Mouse (Mus musculus) forebrain, embryonic 14.5 days (tissue): ENCODE measurements at regions not wholly inside any gene's neighbourhood (a gene's known extent, or its start where the extent isn't known, plus 50 kb on each side); places are given as distances from the start of the nearest gene placed in this dataset.
A peak's percentile ranks its signal among the peaks of the same experiment; 100 is the strongest.

Experiments used
- ATAC-seq: fragments of 200-750 bp; cut with Nextera tagmentation; 2 replicates; pipeline ENCODE4 v1.8.0; 2017; ENCODE audit warnings: mild to moderate bottlenecking, moderate library complexity
- DNase-seq: peaks from one replicate; pipeline ENCODE4 v3.0.0-alpha.2; 2015; ENCODE audit warnings: low spot score
- H3K27ac ChIP-seq: fragments of 300-500 bp; sonication (generic); 2 replicates; pipeline ENCODE4 v1.5.1; 2014; ENCODE audit warnings: low read depth, mild to moderate bottlenecking, control low read depth, low read length, moderate library complexity
- H3K27me3 ChIP-seq: fragments of 300-500 bp; sonication (generic); replicated peaks from 2 replicates; pipeline ENCODE4 v1.6.1; 2014; ENCODE audit warnings: low read length, control low read depth, mixed read lengths; ENCODE audit not compliant: control insufficient read depth, insufficient read depth
- H3K36me3 ChIP-seq: fragments of 300-500 bp; sonication (generic); 2 replicates; pipeline ENCODE4 v1.6.1; 2014; ENCODE audit warnings: low read length, control low read depth; ENCODE audit not compliant: control insufficient read depth, insufficient read depth
- H3K4me1 ChIP-seq: fragments of 300-500 bp; sonication (generic); 2 replicates; pipeline ENCODE4 v1.6.1; 2014; ENCODE audit warnings: antibody characterized with exemption, low read length, control low read depth; ENCODE audit not compliant: control insufficient read depth, insufficient read depth
- H3K4me2 ChIP-seq: fragments of 300-500 bp; sonication (generic); 2 replicates; pipeline ENCODE4 v1.6.1; 2014; ENCODE audit warnings: mild to moderate bottlenecking, control low read depth, low read length
- H3K4me3 ChIP-seq: fragments of 300-500 bp; sonication (generic); 2 replicates; pipeline ENCODE4 v1.5.1; 2014; ENCODE audit warnings: low read depth, low read length, control low read depth
- H3K9ac ChIP-seq: fragments of 300-500 bp; sonication (generic); 2 replicates; pipeline ENCODE4 v1.6.1; 2014; ENCODE audit warnings: mild to moderate bottlenecking, low read length, control low read depth, moderate library complexity
- H3K9me3 ChIP-seq: fragments of 300-500 bp; sonication (generic); replicated peaks from 2 replicates; pipeline ENCODE4 v1.6.1; 2016; ENCODE audit warnings: low read length, control low read depth, mixed read lengths; ENCODE audit not compliant: control insufficient read depth
- WGBS: fragments of 180-500 bp; shearing (Covaris S2); extraction: QIAGEN DNeasy Blood & Tissue Kit; methylation state at CpG from one replicate; pipeline ENCODE4 v1.1.7; 2014; 5-methylcytosine and 5-hydroxymethylcytosine counted together

DNA sequence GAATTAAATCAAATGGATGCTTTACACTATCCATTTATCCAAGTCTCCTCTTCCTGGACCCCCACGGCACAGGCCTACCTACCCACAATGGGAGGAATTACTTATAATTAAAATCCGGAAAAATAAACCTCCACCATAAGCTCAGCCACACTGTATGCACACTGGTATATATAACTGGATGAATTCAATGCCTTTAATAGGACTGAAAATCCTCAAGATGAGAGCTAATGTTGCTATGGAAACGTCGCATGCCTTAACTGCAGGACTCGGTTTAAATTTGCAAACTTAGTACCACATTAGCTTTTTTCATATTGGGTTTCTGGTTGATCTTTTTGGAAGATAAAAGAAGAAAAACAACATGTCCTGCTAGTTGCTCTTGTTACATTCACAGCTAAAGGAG, 75.3 kb upstream of the Atxn1 start:
- DNase-seq (peak; percentile 61), ATAC-seq (no peak)
- no peak overlapping the region for H3K4me3 ChIP-seq
- no peaks in the 10 kb centered on the region for H3K27me3 ChIP-seq
- no peaks in the 10 kb centered on the region for H3K9me3 ChIP-seq
- no peaks in the 10 kb centered on the region for H3K36me3 ChIP-seq
- no peak overlapping the region for H3K9ac ChIP-seq
- peaks cover 29% of the 10 kb centered on the region for H3K4me1 ChIP-seq
- H3K27ac ChIP-seq: peak overlapping the region; percentile 45; the same call in 1 of the 2 replicates
- WGBS: 36% methylated on average over 5 of the region's 5 CpGs
- H3K4me2 ChIP-seq: no peak overlapping the region

GRCm38 (mm10) chr13:46038441-46039331, 73.9 kb upstream of the Atxn1 start:
- Histone ChIP-seq H3K27me3 (no peaks in the 10 kb centered on the region), H3K4me3 (no peak overlapping the region), H3K9ac (no peak overlapping the region; the same call in 1 of the 2 replicates), H3K27ac (peak overlapping the region; percentile 72), H3K4me1 (peaks cover 29% of the 10 kb centered on the region), H3K36me3 (no peaks in the 10 kb centered on the region), H3K4me2 (no peak overlapping the region), H3K9me3 (no peaks in the 10 kb centered on the region)
- 3% methylated on average over 10 of the region's 10 CpGs for WGBS
- peak; percentile 45 for ATAC-seq
- peak; percentile 73 for DNase-seq

- Histone ChIP-seq H3K36me3 (no peaks in the 10 kb centered on the region), H3K9ac (no peak overlapping the region), H3K4me3 (no peak overlapping the region), H3K27me3 (no peaks in the 10 kb centered on the region), H3K4me2 (no peak overlapping the region), H3K9me3 (no peaks in the 10 kb centered on the region), H3K4me1 (no peaks in the 10 kb centered on the region), H3K27ac (no peak overlapping the region)
- WGBS: 78% methylated on average over 2 of the region's 2 CpGs
- no peak for ATAC-seq
- DNase-seq: no peak
These were observed 67.5 kb upstream of the Atxn1 start for GRCm38 (mm10) chr13:46032281-46032680.

GRCm38 (mm10) chr13:46026018-46026417, 61.2 kb upstream of the Atxn1 start:
- H3K27me3 ChIP-seq: no peaks in the 10 kb centered on the region
- no peak overlapping the region for H3K27ac ChIP-seq
- H3K4me1 ChIP-seq: peaks cover 17% of the 10 kb centered on the region
- H3K4me2 ChIP-seq: no peak overlapping the region
- ATAC-seq (no peak), DNase-seq (no peak)
- H3K4me3 ChIP-seq: no peak overlapping the region
- H3K36me3 ChIP-seq: no peaks in the 10 kb centered on the region
- 38% methylated on average over 2 of the region's 2 CpGs for WGBS
- no peaks in the 10 kb centered on the region for H3K9me3 ChIP-seq
- H3K9ac ChIP-seq: no peak overlapping the region

DNA sequence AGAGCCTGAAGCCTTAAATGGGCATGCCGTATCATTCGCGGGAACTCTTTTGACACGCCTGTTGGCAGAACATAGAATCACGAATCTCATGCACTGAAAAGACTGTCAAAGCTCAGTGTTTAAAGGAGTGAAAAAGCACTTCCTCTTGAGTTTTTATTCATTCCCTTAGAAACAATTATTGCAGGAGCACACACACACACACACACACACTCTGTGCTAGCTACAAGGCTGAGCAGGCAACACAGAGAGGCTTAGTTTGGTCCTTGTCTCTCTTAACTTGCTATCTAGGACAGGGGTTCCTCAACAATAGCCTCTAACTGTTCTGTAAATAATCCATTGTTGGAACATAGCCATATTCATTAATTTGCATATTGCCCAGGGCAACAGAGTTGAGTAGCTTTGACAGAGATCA, 58.8 kb upstream of the Atxn1 start:
- Histone ChIP-seq H3K9ac (no peak overlapping the region), H3K36me3 (no peaks in the 10 kb centered on the region), H3K9me3 (no peaks in the 10 kb centered on the region), H3K4me3 (no peak overlapping the region), H3K27me3 (no peaks in the 10 kb centered on the region), H3K4me2 (no peak overlapping the region), H3K4me1 (peaks cover 17% of the 10 kb centered on the region), H3K27ac (no peak overlapping the region)
- 38% methylated on average over 5 of the region's 5 CpGs for WGBS
- DNase-seq (no peak), ATAC-seq (0 out of 2 replicates have a peak, but pooled peaks have one; percentile 15)

DNA sequence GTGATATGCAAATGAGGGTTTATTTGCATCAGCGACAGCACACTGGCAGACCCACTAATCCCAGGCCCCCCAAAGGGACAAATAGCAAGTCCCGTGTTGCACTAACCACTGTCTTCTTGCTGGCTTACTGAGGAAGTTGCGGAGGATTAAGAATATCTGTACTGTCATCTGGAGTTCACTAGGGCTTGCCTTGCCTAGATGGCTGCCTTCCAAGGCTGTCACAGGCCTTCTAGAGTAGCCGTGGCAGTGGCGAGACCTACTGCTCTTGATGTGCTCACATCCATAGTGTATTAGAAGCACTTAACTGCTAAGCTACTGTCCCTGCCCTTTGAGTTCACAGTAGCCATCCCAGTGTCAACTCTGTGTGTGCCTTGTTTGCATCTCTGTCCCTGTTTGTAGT, 58.4 kb upstream of the Atxn1 start:
- Histone ChIP-seq H3K4me2 (no peak overlapping the region), H3K36me3 (no peaks in the 10 kb centered on the region), H3K9me3 (no peaks in the 10 kb centered on the region), H3K4me3 (no peak overlapping the region), H3K4me1 (peaks cover 17% of the 10 kb centered on the region), H3K27me3 (no peaks in the 10 kb centered on the region), H3K9ac (no peak overlapping the region), H3K27ac (0 out of 2 replicates have a peak overlapping the region, but pooled peaks have one; percentile 21)
- DNase-seq: no peak
- WGBS: 24% methylated on average over 5 of the region's 5 CpGs
- ATAC-seq: 0 out of 2 replicates have a peak, but pooled peaks have one; percentile 26

- no peaks in the 10 kb centered on the region for H3K9me3 ChIP-seq
- no peak overlapping the region for H3K4me3 ChIP-seq
- DNase-seq (no peak), ATAC-seq (no peak)
- H3K27ac ChIP-seq: no peak overlapping the region
- WGBS: 94% methylated on average over 6 of the region's 6 CpGs
- H3K27me3 ChIP-seq: no peaks in the 10 kb centered on the region
- no peak overlapping the region for H3K4me2 ChIP-seq
- H3K4me1 ChIP-seq: peaks cover 17% of the 10 kb centered on the region
- H3K36me3 ChIP-seq: no peaks in the 10 kb centered on the region
- no peak overlapping the region for H3K9ac ChIP-seq
These were observed 56.4 kb upstream of the Atxn1 start for GRCm38 (mm10) chr13:46020945-46021835.

DNA sequence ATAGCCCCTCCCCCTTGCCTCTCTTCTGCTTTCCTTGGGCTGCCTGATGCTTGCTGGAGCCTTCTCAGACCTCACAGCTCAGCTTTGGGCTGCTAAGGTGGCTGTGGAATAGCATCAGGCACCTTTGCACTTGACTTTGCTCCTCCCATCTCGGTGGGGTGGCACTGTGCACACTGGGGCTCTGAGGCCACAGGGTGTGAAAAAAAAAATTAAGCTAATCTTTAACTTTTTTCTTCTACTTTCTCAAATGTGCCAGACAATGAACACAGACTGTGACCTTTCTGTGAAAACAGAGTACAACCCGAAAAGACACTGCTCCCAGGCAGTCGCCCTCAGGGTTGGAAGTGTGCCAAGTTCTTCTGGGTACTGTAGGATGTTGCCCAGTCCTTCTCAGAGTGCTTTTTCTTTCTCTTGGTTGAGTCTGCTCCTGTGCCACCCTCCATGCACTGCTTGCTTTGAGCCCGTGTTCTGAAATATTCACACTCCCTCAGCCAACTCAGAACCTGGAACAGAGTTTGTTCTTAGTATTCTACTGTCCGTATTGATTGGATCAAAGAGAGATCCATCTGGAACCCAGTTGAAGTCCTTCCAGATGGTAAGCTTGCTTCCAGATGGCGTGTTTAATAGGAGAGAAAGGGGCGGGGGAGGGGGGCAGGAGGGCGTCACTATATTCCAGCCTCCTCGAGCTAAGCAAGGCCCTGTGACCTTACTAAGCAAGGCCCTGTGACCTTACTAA, 54.8 kb upstream of the Atxn1 start:
- H3K4me2 ChIP-seq: no peak overlapping the region
- H3K4me3 ChIP-seq: no peak overlapping the region
- no peaks in the 10 kb centered on the region for H3K36me3 ChIP-seq
- H3K9ac ChIP-seq: no peak overlapping the region
- no peaks in the 10 kb centered on the region for H3K9me3 ChIP-seq
- 33% methylated on average over 9 of the region's 9 CpGs for WGBS
- H3K27me3 ChIP-seq: no peaks in the 10 kb centered on the region
- ATAC-seq (peak; percentile 48), DNase-seq (peak; percentile 59)
- no peak overlapping the region for H3K27ac ChIP-seq
- H3K4me1 ChIP-seq: peaks cover 17% of the 10 kb centered on the region
